Mouse (Mus musculus): ENCODE measurements at regions not wholly inside any gene's neighbourhood (a gene's known extent, or its start where the extent isn't known, plus 50 kb on each side); places are given as distances from the start of the nearest gene placed in this dataset.
"Not testable (repeated sequence)": the region's sequence is repeated elsewhere in the genome, so short reads cannot be mapped to it uniquely, and the experiment has no call there.

DNA sequence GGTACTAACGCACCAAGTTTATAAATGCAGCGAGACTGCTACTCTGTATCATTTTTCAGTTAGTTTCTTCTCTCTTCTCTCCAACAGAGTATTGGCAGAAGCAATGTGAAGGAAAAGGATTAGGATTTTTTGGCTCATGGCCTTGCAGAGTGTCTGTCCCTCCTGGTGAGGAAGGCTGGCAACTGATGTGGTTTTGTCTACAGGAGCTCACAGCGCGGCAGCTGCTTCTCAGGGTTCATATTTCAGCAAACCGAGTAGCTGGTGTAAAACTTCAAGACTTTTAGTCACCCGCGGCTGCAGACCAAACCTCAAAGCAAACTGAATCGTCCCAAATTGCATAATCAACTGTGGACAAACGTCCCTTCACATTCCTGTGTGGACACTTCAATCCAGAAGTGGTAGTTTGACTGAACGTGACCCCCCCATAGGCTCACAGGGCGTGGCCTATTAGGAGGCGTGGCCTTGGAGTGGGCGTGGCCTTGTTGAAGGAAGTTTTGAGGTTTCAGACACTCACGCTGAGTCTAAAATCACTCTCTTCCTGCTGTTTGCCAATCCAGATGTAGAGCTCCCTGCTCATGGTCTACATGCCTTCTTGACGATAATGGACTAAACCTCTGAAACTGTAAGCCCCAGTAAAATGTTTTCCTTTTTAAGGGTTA is 147.7 kb upstream of the Trpc7 start:
- no peak for DNase-seq

- DNase-seq: no peak
Observed at GRCm38 (mm10) chr13:57042514-57042913, 146.7 kb upstream of the Trpc7 start.

DNA sequence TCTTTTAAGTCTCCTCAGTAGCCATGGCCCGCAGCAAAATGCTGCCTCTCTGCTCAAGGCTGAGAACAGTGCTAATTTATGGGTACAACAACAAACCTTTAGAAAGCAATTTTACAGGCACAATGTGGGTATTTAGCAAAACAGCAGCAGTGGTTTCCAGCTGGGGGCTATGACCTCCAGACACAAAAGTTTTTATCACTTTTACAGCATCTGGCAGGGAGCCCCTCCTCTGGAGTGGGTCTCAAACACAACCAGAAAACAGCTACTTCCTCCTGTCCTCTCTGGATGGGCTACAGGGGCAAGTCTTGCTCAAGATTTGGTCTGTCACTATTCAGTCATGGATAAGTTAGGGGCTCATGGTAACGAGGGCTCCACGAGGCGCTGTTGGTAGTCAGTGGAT is 137.1 kb upstream of the Trpc7 start:
- no peak for DNase-seq

DNA sequence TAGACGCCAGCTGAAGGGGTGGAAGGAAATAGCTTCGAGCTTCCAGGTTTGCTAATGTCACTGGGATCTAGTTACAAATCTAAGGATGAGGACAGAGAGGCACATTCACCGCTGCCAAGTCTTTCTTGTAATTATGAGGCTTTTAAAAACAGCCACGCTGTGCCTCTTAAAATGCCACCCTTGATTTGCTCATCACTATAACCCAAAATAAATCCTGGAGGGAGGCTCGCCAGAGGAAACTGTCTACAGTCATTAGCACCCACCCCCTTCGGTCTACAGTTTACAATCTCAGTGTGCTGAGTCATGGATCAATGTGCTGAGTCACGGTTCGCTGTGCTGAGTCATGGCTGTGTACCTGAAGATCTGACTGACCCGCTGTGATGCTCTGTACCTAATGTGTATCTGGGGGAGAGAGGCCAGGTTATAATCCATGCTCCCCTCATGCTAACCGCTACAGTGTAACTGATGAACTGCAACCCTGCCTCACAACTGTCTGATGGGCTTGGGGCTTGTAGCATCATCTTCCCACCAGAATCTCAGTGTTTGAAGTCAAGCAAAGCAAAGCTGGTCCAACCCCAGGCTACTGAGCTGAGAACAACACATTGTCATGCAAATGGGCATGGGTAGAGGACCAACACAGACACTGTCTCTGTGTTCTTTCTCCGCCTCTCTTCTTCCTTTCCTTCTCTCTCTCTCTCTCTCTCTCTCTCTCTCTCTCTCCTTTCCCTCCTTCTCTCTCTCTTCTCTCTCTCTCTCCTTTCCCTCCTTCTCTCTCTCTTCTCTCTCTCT is 122.0 kb upstream of the Trpc7 start:
- peak; percentile 70 for DNase-seq

- no peak for DNase-seq
Observed at GRCm38 (mm10) chr13:57016465-57017272, 120.9 kb upstream of the Trpc7 start.

DNA sequence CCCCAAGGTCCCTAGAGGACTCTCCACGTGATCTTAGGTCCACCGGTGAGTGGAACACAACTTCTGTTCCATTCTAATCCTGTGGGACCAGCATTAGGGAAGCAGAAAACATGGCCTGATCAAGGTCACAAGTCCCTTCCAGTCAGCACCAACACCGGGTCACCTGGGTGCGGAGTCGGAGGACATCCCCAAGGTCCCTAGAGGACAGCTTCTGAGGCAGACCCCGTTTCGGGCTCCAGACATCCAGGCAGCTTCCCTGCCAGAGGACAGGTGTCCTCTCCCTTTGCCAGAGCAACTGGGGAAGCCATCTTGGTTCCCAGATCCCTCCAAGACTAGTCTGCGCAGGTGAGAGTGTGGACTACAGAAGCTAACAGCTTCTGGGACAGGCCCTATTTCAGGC is 111.4 kb upstream of the Trpc7 start:
- DNase-seq: not testable (repeated sequence)

DNA sequence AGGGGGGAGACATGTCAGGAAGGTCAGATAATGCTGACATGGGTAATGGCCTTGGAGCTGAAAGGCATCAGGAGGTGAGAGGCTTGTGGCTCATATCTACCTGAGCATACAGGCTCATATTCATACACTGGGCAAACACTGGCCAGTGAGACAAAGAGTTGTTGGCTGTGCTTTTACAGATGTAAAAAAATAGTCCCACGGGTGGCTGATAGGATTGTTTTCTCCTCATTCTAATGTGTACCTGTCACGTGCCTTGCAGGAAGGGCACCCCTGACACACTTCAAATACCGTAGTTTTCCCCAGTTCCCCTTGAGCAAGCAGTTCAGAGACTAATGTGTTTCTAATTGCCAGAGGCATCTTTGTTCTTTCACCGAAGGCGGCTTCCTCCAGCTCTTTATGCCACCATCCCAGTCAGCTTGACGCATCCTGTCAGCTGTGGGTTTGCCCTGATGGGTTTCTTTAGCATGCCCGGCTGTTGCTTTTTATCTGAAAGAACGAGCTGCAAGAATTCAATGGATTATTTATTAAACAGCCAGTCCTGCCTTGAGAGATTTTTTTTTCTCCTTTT is 107.9 kb upstream of the Trpc7 start:
- DNase-seq: no peak

DNA sequence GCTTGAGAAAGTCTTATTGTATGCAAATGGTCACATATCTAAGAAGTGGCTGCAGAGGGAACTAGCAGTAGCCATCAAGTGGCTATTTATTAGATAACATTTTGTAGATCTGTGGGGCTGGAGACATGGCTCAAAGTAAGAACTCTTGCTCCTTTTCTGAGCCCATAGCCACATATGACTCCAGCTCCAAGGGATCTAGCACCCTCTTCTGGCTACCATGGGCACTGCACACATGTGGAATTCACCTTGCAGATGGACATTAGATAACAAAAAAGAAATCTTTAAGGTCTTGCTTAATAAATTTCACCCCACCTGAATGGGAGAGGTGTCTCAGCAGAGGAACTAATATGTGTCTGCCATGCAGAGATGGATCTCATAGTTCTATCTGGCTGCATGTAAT is 96.2 kb upstream of the Trpc7 start:
- no peak for DNase-seq

DNA sequence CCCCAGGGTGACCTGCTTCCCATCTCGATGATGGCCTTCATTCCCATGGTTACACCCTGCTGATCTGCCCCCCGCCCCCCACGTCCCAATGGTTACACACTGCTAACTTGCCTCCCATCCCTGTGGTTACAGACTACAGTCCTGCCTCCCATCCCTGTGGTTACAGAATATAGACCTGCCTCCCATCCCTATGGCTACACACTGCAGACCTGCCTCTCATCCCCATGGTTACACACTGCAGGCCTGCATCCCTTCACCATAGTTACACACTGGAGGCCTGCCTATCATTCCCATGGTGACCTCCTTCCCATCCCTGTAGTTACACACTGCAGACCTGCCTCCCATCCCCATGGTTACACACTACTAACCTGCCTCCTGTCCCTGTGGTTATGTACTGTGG is 78.3 kb upstream of the Trpc7 start:
- DNase-seq: no peak

GRCm38 (mm10) chr13:56955358-56955757 is 59.6 kb upstream of the Trpc7 start:
- no peak for DNase-seq

- no peak for DNase-seq
Observed at GRCm38 (mm10) chr13:56948086-56948485, 52.3 kb upstream of the Trpc7 start.

- no peak for DNase-seq
Observed at GRCm38 (mm10) chr13:56947266-56947665, 51.5 kb upstream of the Trpc7 start.

All from right cerebral cortex, postnatal 25 days (tissue).